Mouse (Mus musculus) liver, adult 2 months (tissue): ENCODE results near the gene Ttll5.

Source experiments
- CTCF ChIP-seq: fragments of 200-500 bp; IDR thresholded peaks from 2 replicates; pipeline ENCODE4 v1.5.1; 2011; ENCODE audit warnings: low read depth, low read length, control low read depth
- POLR2A ChIP-seq: fragments of 200-500 bp; IDR thresholded peaks from 2 replicates; pipeline ENCODE4 v1.6.1; 2011; ENCODE audit warnings: low read length, control low read depth; ENCODE audit not compliant: insufficient read depth; ENCODE audit errors: extremely low read depth

GRCm38 (mm10) chr12:85859511-85860189 lies 35.2 kb downstream of the Ttll5 start:
- TF ChIP-seq POLR2A, result no peak
- no peak for TF ChIP-seq CTCF
